Mouse (Mus musculus) right cerebral cortex, adult 2 months (tissue): ENCODE data around the gene Spc24.
A peak's percentile ranks its signal among the peaks of the same experiment; 100 is the strongest.

Experiments
- DNase-seq, 2 experiments: peaks; one replicate each; pipeline ENCODE4 v3.0.0; 2021 to 2022; ENCODE audit warnings: low spot score in 2 of 2

Gene Spc24

GRCm38 (mm10) chr9:21749382-21750118 lies 10.6 kb downstream of the Spc24 start:
- DNase-seq: no peak

GRCm38 (mm10) chr9:21748491-21748890 lies 11.6 kb downstream of the Spc24 start:
- no peak for DNase-seq

GRCm38 (mm10) chr9:21748033-21748432 lies 12.1 kb downstream of the Spc24 start:
- no peak for DNase-seq

- DNase-seq: no peak
These were observed 12.8 kb downstream of the Spc24 start for GRCm38 (mm10) chr9:21747238-21747774.

- no peak for DNase-seq
These were observed 18.6 kb downstream of the Spc24 start for GRCm38 (mm10) chr9:21741514-21741913.

GRCm38 (mm10) chr9:21740427-21740826 lies 19.7 kb downstream of the Spc24 start:
- DNase-seq: no peak

- DNase-seq: no peak
These were observed 21.3 kb downstream of the Spc24 start for GRCm38 (mm10) chr9:21738776-21739175.

GRCm38 (mm10) chr9:21737188-21737587 lies 22.9 kb downstream of the Spc24 start:
- peak; percentile 27 to 48 for DNase-seq

- DNase-seq: no peak
These were observed 23.5 kb downstream of the Spc24 start for GRCm38 (mm10) chr9:21736580-21736979.

GRCm38 (mm10) chr9:21735126-21735525 lies 25.0 kb downstream of the Spc24 start:
- no peak for DNase-seq

- no peak for DNase-seq
These were observed 26.1 kb downstream of the Spc24 start for GRCm38 (mm10) chr9:21733989-21734388.

- no peak for DNase-seq
These were observed 26.7 kb downstream of the Spc24 start for GRCm38 (mm10) chr9:21733446-21733845.

- DNase-seq: no peak
These were observed 27.8 kb downstream of the Spc24 start for GRCm38 (mm10) chr9:21732288-21732687.

- no peak for DNase-seq
These were observed 30.8 kb downstream of the Spc24 start for GRCm38 (mm10) chr9:21729264-21729663.

- DNase-seq: no peak
These were observed 31.8 kb downstream of the Spc24 start for GRCm38 (mm10) chr9:21728261-21728832.

- DNase-seq: no peak
These were observed 33.7 kb downstream of the Spc24 start for GRCm38 (mm10) chr9:21726218-21726975.

GRCm38 (mm10) chr9:21725224-21726121 lies 34.6 kb downstream of the Spc24 start:
- no peak for DNase-seq

GRCm38 (mm10) chr9:21724147-21724536 lies 36.0 kb downstream of the Spc24 start:
- peak; percentile 87 to 90 for DNase-seq

GRCm38 (mm10) chr9:21723377-21724146 lies 36.5 kb downstream of the Spc24 start, which contains the start of gene Ldlr:
Ldlr (plus strand) TSS chr9:21723483.
- DNase-seq: peak; percentile 75

GRCm38 (mm10) chr9:21721036-21721435 lies 39.1 kb downstream of the Spc24 start:
- no peak for DNase-seq

- DNase-seq: no peak
These were observed 43.1 kb downstream of the Spc24 start for GRCm38 (mm10) chr9:21717015-21717414.
